Mouse (Mus musculus): ENCODE data around the gene Capn2. TPM values are rescaled to one million over a fixed set of nuclear protein-coding genes. Genes with fewer than 3 reads are reported as not detected.
A peak's percentile ranks its signal among the peaks of the same experiment; 100 is the strongest.

Gene Capn2
- polyA plus RNA-seq, 1 experiment, result 132 TPM

GRCm38 (mm10) chr1:182475005-182475796, 42.2 kb downstream of the Capn2 start:
- Histone ChIP-seq H3K4me3 (ENCODE audit: insufficient read depth, low read length) (no peak overlapping the region), H3K27ac (ENCODE audit: insufficient read depth, low read depth, low read length) (no peak overlapping the region), H3K4me1 (ENCODE audit: control insufficient read depth, insufficient read depth, low read length) (no peaks in the 10 kb centered on the region)
- TF ChIP-seq POLR2A (IDR thresholded peaks at IDR 0.05; ENCODE audit: borderline replicate concordance, low read depth, low read length) (no peak), CTCF (IDR thresholded peaks at IDR 0.05; ENCODE audit: low read depth, low read length) (no peak)

GRCm38 (mm10) chr1:182465978-182466377, 51.4 kb downstream of the Capn2 start:
- Histone ChIP-seq H3K27ac (ENCODE audit: insufficient read depth, low read depth, low read length) (no peak overlapping the region), H3K4me3 (ENCODE audit: insufficient read depth, low read length) (no peak overlapping the region), H3K4me1 (ENCODE audit: control insufficient read depth, insufficient read depth, low read length) (peaks cover 8% of the 10 kb centered on the region)
- no peak for TF ChIP-seq CTCF (IDR thresholded peaks at IDR 0.05; ENCODE audit: low read depth, low read length)
- TF ChIP-seq POLR2A (IDR thresholded peaks at IDR 0.05; ENCODE audit: borderline replicate concordance, low read depth, low read length), result no peak

- no peak overlapping the region for H3K27ac ChIP-seq (ENCODE audit: insufficient read depth, low read depth, low read length)
- H3K4me1 ChIP-seq (ENCODE audit: control insufficient read depth, insufficient read depth, low read length), result peaks cover 11% of the 10 kb centered on the region
- TF ChIP-seq POLR2A (IDR thresholded peaks at IDR 0.05; ENCODE audit: borderline replicate concordance, low read depth, low read length) (no peak), CTCF (IDR thresholded peaks at IDR 0.05; ENCODE audit: low read depth, low read length) (no peak)
- no peak overlapping the region for H3K4me3 ChIP-seq (ENCODE audit: insufficient read depth, low read length)
Measured at GRCm38 (mm10) chr1:182465309-182465708, 52.1 kb downstream of the Capn2 start.

GRCm38 (mm10) chr1:182461813-182462212, 55.6 kb downstream of the Capn2 start:
- Histone ChIP-seq H3K27ac (ENCODE audit: insufficient read depth, low read depth, low read length) (0 out of 2 replicates have a peak overlapping the region, but pooled peaks have one; percentile 33), H3K4me3 (ENCODE audit: insufficient read depth, low read length) (no peak overlapping the region), H3K4me1 (ENCODE audit: control insufficient read depth, insufficient read depth, low read length) (peaks cover 18% of the 10 kb centered on the region)
- TF ChIP-seq POLR2A (IDR thresholded peaks at IDR 0.05; ENCODE audit: borderline replicate concordance, low read depth, low read length), result no peak
- no peak for TF ChIP-seq CTCF (IDR thresholded peaks at IDR 0.05; ENCODE audit: low read depth, low read length)

GRCm38 (mm10) chr1:182461261-182461660, 56.1 kb downstream of the Capn2 start:
- Histone ChIP-seq H3K27ac (ENCODE audit: insufficient read depth, low read depth, low read length) (peak overlapping the region; percentile 63), H3K4me1 (ENCODE audit: control insufficient read depth, insufficient read depth, low read length) (peaks cover 18% of the 10 kb centered on the region), H3K4me3 (ENCODE audit: insufficient read depth, low read length) (no peak overlapping the region)
- no peak for TF ChIP-seq POLR2A (IDR thresholded peaks at IDR 0.05; ENCODE audit: borderline replicate concordance, low read depth, low read length)
- no peak for TF ChIP-seq CTCF (IDR thresholded peaks at IDR 0.05; ENCODE audit: low read depth, low read length)

- Histone ChIP-seq H3K4me3 (ENCODE audit: insufficient read depth, low read length) (no peak overlapping the region), H3K27ac (ENCODE audit: insufficient read depth, low read depth, low read length) (peak overlapping the region; percentile 63), H3K4me1 (ENCODE audit: control insufficient read depth, insufficient read depth, low read length) (peaks cover 18% of the 10 kb centered on the region)
- TF ChIP-seq POLR2A (IDR thresholded peaks at IDR 0.05; ENCODE audit: borderline replicate concordance, low read depth, low read length) (no peak), CTCF (IDR thresholded peaks at IDR 0.05; ENCODE audit: low read depth, low read length) (no peak)
Measured at GRCm38 (mm10) chr1:182460291-182461244, 56.8 kb downstream of the Capn2 start.

- H3K4me1 ChIP-seq (ENCODE audit: control insufficient read depth, insufficient read depth, low read length), result peaks cover 18% of the 10 kb centered on the region
- no peak overlapping the region for H3K27ac ChIP-seq (ENCODE audit: insufficient read depth, low read depth, low read length)
- no peak overlapping the region for H3K4me3 ChIP-seq (ENCODE audit: insufficient read depth, low read length)
- TF ChIP-seq CTCF (IDR thresholded peaks at IDR 0.05; ENCODE audit: low read depth, low read length) (no peak), POLR2A (IDR thresholded peaks at IDR 0.05; ENCODE audit: borderline replicate concordance, low read depth, low read length) (no peak)
Measured at GRCm38 (mm10) chr1:182459436-182459835, 58.0 kb downstream of the Capn2 start.

GRCm38 (mm10) chr1:182458556-182458955, 58.9 kb downstream of the Capn2 start:
- Histone ChIP-seq H3K27ac (ENCODE audit: insufficient read depth, low read depth, low read length) (no peak overlapping the region), H3K4me1 (ENCODE audit: control insufficient read depth, insufficient read depth, low read length) (peaks cover 18% of the 10 kb centered on the region), H3K4me3 (ENCODE audit: insufficient read depth, low read length) (no peak overlapping the region)
- no peak for TF ChIP-seq CTCF (IDR thresholded peaks at IDR 0.05; ENCODE audit: low read depth, low read length)
- no peak for TF ChIP-seq POLR2A (IDR thresholded peaks at IDR 0.05; ENCODE audit: borderline replicate concordance, low read depth, low read length)

GRCm38 (mm10) chr1:182455080-182455479, 62.3 kb downstream of the Capn2 start:
- H3K4me1 ChIP-seq (ENCODE audit: control insufficient read depth, insufficient read depth, low read length), result peaks cover 6% of the 10 kb centered on the region
- no peak overlapping the region for H3K4me3 ChIP-seq (ENCODE audit: insufficient read depth, low read length)
- TF ChIP-seq POLR2A (IDR thresholded peaks at IDR 0.05; ENCODE audit: borderline replicate concordance, low read depth, low read length), result no peak
- TF ChIP-seq CTCF (IDR thresholded peaks at IDR 0.05; ENCODE audit: low read depth, low read length), result no peak
- no peak overlapping the region for H3K27ac ChIP-seq (ENCODE audit: insufficient read depth, low read depth, low read length)

Measured in bone marrow macrophage, adult 2 months (primary cell).